Mouse (Mus musculus) brain, embryonic 18.5 days (tissue): ENCODE data around the gene Coq8a.

Source experiments
- DNase-seq: peaks from one replicate; pipeline ENCODE4 v3.0.0-alpha.2; 2012; ENCODE audit warnings: low read depth, low spot score

The Coq8a gene

DNA sequence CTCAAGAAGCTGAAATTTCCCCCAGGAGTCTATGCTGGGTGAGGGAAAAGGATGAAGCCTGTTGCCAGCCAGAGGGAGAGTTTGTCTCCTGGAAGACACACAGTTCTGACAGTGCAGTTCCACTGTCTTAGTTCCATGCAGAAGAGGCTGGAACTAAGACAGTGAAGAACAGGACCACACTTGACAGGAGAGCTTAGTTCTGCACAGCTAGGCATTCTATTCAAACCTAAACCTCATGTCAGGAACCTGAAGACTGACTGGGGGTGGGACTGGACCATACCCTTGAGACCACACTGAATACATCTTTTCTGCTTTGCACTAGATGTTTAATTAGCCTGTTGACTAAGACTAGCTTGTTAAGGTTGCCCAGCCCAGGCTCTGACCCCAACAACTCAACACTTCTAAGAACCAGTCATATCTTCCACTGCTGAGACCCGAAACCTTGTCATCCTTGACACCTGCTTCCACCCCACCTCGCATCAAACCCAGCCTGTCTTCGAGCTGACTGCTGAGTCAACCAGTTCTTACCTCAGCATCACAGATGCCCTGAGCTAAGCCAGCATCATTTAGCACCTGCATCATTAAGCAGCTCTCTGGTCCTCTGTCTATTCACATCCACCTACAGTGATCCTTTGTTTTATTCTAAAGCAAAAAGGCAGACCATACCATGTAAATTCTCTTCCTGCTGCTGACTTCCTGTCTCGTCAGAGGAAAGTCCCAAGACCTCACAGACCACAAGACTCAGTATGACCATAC, at the start of gene Coq8a:
Gene Coq8a, minus strand, starts transcription at position 644 of the 756 bp plus-strand sequence.
- no peak for DNase-seq

DNA sequence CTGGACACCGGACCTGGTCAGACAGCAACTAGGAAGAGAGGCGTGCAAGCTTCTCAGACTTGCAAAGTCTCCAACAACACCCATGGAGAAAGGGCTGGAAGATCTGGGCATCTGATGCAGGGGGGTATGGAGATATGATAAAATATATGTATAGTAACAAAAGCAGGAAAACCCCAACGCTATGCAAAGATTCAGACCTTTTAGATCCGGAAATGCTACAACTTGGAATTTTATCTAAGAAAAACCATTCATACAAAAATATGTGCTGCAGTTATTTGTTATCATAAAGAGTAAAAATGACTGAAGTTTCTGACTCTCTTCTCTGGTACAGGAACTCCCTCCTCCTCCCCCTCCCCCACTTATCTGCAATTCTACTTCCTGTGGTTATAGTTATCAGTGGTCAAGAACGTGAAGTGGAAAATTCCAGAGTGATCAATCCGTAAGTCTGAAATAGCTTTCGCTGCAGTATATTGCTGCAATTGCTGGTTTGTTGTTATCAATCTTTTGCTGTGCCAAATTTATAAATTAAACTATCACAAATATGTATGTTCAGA, 49.3 kb upstream of the Coq8a start:
- DNase-seq: no peak

DNA sequence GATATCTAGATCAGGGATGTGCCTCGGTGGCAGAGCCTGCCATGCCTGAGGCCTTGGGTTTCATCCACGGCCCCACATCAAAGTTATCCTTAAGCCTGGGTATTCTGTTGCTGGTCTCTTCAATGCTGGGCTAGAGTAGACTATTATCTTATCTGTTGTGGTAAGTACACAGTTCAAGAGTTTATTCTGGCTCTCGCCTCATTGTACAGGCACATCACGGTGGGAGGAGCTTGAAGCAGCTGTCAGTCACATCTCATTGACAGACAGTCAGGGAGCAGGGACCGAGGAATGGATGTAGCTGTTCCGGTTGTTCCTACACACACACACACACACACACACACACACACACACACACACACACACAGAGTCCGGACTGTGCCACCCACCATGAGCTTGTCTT, 48.5 kb upstream of the Coq8a start:
- DNase-seq: no peak

DNA sequence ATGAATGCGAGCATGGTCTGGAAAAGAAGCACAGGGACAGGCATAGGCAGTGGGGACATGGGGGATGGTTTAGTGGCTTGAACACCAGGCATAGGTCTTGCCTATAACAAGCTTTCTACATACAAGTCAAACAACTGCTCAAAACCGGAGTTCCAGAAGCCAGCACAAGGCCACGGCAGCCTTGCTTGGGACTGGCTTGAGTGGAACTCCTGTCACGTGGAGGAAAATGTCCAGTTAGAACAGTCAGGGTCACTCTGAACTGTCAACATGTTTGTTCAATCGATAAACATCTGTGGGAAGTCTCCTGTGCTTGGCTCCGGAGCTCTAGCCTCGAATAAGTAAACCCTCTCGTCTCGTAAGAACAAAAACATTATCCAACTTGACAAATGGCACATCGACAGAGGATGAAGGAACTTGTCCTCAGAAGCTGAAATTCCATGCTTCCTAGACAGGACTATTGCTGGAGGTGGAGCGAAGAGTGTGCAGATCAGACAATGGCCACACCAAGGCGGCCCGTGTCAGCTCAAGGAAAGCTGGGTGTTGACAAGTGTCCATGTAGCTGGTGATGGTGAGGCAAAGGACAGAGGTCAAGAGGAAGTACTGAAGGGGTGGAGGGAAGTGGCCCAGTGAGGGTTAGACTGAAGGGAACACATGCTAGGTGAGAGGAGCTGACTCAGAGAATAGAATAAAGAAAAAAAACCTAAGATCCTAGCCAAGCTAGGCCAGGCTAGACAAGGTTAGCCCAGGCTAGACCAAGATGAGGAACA, 46.5 kb upstream of the Coq8a start:
- DNase-seq: no peak

DNA sequence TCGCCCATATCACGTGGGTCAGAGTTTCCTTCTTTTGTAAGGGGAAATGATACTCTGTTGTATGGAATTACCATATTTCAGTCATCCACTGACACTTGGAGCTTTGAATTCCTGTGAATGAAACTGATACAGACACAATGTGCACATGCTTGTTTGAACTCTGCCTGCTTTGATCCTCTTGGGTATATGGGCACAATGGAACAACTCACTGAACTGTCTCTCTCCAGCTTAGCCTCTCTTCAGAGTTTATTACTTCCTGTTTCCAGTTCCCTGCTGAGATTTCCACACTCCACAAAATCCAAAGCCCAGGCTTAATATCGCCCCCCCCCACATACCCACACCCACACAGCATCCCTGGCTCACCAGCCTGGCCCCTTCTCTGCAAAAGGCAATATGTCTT, 32.3 kb upstream of the Coq8a start:
- no peak for DNase-seq

DNA sequence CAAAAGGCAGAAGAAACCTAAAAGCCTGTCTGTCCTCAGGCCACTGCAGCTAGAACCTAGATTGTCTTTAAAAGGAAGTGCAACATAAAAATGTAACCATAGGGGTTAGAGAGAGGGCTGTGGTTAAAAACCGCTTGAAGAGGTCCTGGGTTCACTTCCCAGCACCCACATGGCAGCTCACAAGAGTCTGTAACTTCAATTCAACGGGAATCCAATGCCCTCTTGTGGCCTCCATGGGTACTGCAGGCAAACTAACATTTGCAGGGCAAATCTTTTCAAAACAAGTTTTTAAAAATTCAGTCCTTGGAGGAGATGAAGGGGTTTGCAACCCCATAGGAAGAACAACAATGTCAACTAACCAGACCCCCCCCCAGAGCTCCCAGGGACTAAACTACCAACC, 31.2 kb upstream of the Coq8a start:
- DNase-seq: no peak

GRCm38 (mm10) chr1:180229906-180230305, 30.5 kb upstream of the Coq8a start:
- DNase-seq: no peak

DNA sequence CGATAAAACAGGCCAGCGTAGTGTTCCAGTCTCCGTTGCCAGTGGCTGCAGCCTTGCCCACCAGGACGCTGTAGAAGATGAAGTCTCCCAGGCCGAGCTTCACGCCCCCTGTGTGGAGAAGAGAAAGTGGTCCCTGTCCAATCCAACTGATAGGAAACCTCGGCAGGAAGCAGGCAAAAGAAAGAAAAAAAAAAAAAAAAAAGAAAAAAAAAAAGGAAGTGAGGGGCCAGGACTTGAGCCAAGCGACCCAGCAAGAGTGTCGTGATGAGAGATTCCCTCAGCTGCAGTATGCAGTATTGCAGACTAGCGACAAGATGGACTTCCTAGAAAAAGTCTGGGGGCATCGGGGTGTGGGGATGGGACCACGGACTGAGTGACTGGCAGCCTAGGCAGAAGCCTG, 29.5 kb upstream of the Coq8a start:
- DNase-seq: no peak

DNA sequence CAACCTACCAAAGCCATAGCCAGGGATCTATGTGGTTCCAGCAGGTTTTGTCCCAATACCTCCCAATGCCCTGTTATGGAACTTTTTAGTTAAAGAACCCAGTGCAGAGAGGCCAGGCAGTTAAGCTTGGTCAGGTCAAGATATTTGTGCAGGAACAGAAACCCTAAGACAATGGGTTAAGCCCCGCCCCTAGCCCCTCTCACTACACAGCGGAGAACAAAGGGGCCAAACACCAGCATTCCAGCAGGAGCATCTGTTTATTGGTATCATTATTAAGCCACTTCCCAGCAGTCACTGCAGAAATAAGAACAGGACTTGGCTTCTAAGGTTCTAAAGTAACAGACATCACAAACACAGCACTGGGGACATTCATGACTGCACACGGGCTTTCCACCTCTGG, 27.4 kb upstream of the Coq8a start:
- no peak for DNase-seq

DNA sequence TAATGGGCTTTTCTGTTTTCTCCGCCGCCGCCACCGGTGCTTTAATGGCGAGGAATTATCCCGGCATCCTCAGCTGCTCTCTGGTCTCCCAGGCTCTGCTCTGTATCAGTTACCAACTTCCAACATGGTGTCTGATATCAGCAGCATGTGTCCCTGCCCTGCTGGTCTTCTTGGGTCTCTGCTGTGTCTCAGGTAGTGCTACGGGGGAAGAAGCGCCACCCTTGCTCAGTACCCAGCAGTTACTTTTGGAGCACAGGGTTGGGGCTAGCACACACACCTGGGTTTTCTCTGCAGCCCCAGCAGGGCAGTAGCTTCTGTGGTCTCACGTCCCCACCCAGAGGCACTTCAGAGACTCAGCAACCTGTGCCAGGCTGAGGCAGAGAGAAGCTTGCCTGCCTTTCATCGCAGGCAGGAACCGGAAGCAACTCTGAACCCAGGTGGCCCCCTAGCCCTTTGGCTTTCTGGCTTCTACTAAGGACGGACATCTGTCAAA, 26.9 kb upstream of the Coq8a start:
- DNase-seq: no peak

DNA sequence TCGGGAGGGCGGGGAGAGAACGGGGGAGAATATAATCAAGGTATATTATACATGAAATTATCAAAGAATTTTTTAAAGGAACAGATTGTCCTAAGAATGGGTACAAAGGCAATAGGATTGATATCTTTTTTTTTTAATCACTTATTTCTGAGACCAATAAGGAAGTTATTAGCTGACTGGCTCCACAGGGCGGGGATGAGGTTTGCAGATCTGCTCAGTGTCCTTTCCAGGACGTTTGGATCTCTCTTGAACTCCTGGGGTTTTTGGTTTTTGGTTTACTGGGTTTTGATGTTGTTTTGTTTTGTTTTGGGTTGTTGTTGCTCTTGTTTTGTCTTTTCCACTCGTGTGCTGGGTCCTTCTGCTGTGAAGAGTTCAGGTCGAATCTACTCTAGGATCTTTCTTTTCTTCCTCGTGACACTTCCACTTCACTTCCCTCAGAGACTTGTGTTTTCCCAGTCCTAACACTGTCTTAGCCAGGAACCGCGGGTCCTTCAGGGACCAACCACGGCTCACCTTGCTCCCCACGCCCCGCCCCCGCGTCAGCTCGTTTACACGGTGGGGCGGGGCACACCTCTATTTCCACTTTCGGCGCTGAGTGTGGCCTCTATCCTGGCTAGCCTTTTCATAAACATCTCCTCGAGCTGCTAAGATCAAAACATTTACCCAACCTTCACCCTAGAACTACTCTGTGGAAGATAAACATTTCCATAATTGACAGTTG, 26.3 kb upstream of the Coq8a start:
- no peak for DNase-seq

DNA sequence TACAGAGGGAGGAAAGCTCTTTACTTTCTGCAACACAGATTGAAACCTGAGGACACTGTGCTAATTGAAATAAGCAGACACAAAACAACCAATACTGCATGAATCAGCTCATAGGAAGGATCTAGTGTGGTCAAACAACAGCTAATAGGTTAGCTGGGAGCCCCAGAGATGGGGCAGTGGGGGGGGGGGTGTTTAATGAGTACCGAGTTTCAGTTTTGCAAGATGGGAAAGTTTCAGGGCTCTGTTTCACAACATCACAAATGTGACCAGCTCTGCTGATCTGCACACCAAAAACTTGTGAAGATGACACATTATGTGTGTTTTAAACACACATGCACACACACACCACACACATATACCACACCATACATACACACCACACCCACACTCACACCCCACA, 22.6 kb upstream of the Coq8a start:
- no peak for DNase-seq

GRCm38 (mm10) chr1:180220791-180221542, 21.6 kb upstream of the Coq8a start:
- no peak for DNase-seq

GRCm38 (mm10) chr1:180216541-180217276, 17.3 kb upstream of the Coq8a start:
- DNase-seq: no peak

GRCm38 (mm10) chr1:180215044-180215443, 15.6 kb upstream of the Coq8a start:
- no peak for DNase-seq

GRCm38 (mm10) chr1:180212911-180213310, 13.5 kb upstream of the Coq8a start:
- DNase-seq: no peak

GRCm38 (mm10) chr1:180210781-180211271, 11.4 kb upstream of the Coq8a start:
- DNase-seq: no peak

- no peak for DNase-seq
Measured at GRCm38 (mm10) chr1:180210031-180210432, 10.6 kb upstream of the Coq8a start.

GRCm38 (mm10) chr1:180208370-180208769, 9.0 kb upstream of the Coq8a start:
- no peak for DNase-seq

DNA sequence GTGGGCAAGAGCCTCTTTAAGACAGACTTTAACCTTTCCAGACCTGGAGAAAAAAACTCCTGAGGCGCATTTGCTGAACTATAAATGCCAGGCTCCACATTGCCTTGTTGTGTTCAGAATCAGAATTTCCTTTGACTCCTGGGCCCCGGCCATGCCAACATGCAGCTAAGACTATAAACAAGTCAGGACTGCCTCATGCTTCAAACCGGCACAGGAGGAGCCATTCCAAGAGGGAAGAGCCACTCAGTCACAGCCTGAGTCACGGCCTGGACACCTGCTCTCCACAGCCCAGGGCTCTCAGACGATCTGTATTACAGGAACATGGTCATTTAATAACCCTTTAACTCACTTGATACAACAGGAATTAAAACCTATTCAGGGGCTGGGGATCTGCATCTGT, 1.3 kb upstream of the Coq8a start:
- DNase-seq: no peak

GRCm38 (mm10) chr1:180199715-180200050, 281 bp upstream of the Coq8a start:
- no peak for DNase-seq
